Mouse (Mus musculus) heart, adult 2 months (tissue): ENCODE measurements at regions not wholly inside any gene's neighbourhood (a gene's known extent, or its start where the extent isn't known, plus 50 kb on each side); places are given as distances from the start of the nearest gene placed in this dataset.

ENCODE experiments used
- DNase-seq, 2 experiments: peaks; one replicate each; pipeline ENCODE4 v3.0.0; 2021
- H3K27ac ChIP-seq: fragments of 200-600 bp; 2 replicates; pipeline ENCODE4 v1.8.1; 2022
- H3K27me3 ChIP-seq: fragments of 200-500 bp; 2 replicates; pipeline ENCODE4 v1.6.1; 2012; ENCODE audit warnings: mild to moderate bottlenecking, low read length, inconsistent platforms, mixed read lengths; ENCODE audit not compliant: control insufficient read depth, insufficient read depth
- H3K36me3 ChIP-seq: fragments of 200-500 bp; 2 replicates; pipeline ENCODE4 v1.6.1; 2012; ENCODE audit warnings: low read length, inconsistent platforms; ENCODE audit not compliant: control insufficient read depth, insufficient read depth
- H3K4me1 ChIP-seq: fragments of 200-500 bp; 2 replicates; pipeline ENCODE4 v1.6.1; 2011; ENCODE audit warnings: low read length; ENCODE audit not compliant: control insufficient read depth, insufficient read depth
- H3K4me3 ChIP-seq: fragments of 200-600 bp; 2 replicates; pipeline ENCODE4 v1.8.1; 2022
- H3K79me2 ChIP-seq: fragments of 200-500 bp; replicated peaks from 2 replicates; pipeline ENCODE4 v1.6.1; 2012; ENCODE audit warnings: mild to moderate bottlenecking, inconsistent platforms, low read length, moderate library complexity, mixed read lengths; ENCODE audit not compliant: control insufficient read depth, insufficient read depth
- H3K9ac ChIP-seq: fragments of 200-500 bp; 2 replicates; pipeline ENCODE4 v1.6.1; 2012; ENCODE audit warnings: low read depth, mild to moderate bottlenecking, control low read depth, inconsistent platforms, low read length, mixed read lengths
- CTCF ChIP-seq: fragments of 200-600 bp; IDR thresholded peaks from 2 replicates; pipeline ENCODE4 v1.8.1; 2022; ENCODE audit warnings: antibody characterized with exemption, mild to moderate bottlenecking, moderate library complexity
- EP300 ChIP-seq: fragments of 200-500 bp; IDR thresholded peaks from 2 replicates; pipeline ENCODE4 v1.6.1; 2011; ENCODE audit warnings: low read depth, low read length, control low read depth; ENCODE audit not compliant: insufficient read depth
- POLR2A ChIP-seq: fragments of 200-500 bp; IDR thresholded peaks from 2 replicates; pipeline ENCODE4 v1.6.1; 2011; ENCODE audit warnings: mild to moderate bottlenecking, low read depth, low read length, control low read depth; ENCODE audit not compliant: insufficient read depth
- WGBS: fragments of 180-500 bp; shearing (Covaris S2); methylation state at CpG from one replicate; pipeline ENCODE4 v1.1.7; 2018; 5-methylcytosine and 5-hydroxymethylcytosine counted together
- intact Hi-C: fragments of 180-260 bp; cut with DNase I; formaldehyde crosslinking; loops from one replicate; pipeline ENCODE4 v1.15.1; 2025

DNA sequence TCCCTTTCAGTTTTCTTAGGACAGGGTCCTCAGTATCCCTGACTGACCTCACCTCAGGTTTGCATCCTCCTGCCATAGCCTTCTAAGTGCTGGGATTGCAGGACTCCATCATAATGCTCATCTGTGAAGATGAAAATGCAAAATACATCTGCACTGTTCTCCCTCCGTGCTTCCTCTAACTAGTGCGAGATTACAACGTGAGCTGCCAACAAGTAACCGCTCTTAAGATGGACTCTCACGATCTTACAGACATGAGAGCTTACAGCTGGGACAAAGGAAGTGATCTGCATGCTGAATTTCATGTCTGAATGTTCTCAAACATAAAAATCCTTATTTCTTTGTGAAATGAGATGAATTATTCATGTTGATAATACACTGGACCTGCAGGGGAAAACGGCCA lies 86.1 kb upstream of the Zc3h12c start:
- TF ChIP-seq EP300 (no peak), POLR2A (no peak), CTCF (no peak)
- no peak overlapping the region for H3K27ac ChIP-seq
- no peak overlapping the region for H3K9ac ChIP-seq
- no peak overlapping the region for H3K4me3 ChIP-seq
- intact Hi-C loops, result no loop called here
- H3K79me2 ChIP-seq, result no peaks in the 10 kb centered on the region
- WGBS, result 63% methylated on average over 6 of the region's 6 CpGs
- H3K4me1 ChIP-seq, result no peaks in the 10 kb centered on the region
- H3K27me3 ChIP-seq, result no peaks in the 10 kb centered on the region
- no peaks in the 10 kb centered on the region for H3K36me3 ChIP-seq
- DNase-seq, result no peak

DNA sequence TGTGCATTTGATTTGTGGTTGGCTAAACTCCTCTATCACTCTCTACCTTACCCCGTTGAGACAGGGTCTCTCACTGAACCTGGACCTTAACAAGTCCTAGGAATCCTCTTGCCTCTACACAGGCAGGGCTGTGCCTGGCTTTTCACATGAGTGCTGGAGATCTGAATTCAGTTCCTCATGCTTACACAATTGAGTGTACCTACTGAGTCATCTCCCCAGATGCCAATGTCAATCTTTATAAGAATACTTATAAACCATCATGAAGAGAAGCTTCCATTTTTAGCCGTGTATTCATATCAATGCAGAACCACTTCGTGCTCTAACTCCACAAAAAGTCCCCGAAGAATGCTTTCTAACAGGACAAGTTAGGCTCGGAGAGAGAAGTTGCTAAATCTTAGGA lies 83.1 kb upstream of the Zc3h12c start:
- WGBS, result 77% methylated on average over 5 of the region's 5 CpGs
- Histone ChIP-seq H3K27me3 (no peaks in the 10 kb centered on the region), H3K27ac (no peak overlapping the region), H3K4me1 (no peaks in the 10 kb centered on the region), H3K79me2 (no peaks in the 10 kb centered on the region), H3K9ac (no peak overlapping the region), H3K4me3 (no peak overlapping the region), H3K36me3 (no peaks in the 10 kb centered on the region)
- no peak for DNase-seq
- TF ChIP-seq POLR2A (no peak), CTCF (no peak), EP300 (no peak)
- intact Hi-C loops, result no loop called here

DNA sequence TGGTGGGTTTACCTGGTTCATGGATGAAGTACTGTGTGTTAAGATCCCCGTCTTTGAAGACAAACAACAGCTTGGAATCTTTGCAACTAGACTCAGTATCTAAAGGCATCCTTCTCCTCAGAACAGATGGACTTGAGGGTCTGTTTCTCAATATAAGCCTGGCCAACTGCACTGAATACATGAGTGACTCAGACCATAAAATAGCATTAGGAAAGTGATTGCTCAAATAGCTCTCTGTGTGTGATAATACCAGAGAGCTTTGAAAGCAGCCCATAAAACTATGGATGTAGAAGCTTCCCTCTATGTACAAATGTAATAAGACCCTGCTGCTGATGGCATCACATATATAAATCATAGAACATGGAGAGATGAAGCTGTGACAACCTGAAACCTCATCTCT lies 78.3 kb upstream of the Zc3h12c start:
- Histone ChIP-seq H3K9ac (no peak overlapping the region), H3K4me1 (no peaks in the 10 kb centered on the region), H3K27me3 (no peaks in the 10 kb centered on the region), H3K79me2 (no peaks in the 10 kb centered on the region), H3K36me3 (no peaks in the 10 kb centered on the region), H3K27ac (no peak overlapping the region), H3K4me3 (no peak overlapping the region)
- intact Hi-C loops, result no loop called here
- 84% methylated on average over 1 of the region's 1 CpGs for WGBS
- no peak for DNase-seq
- no peak for TF ChIP-seq CTCF
- TF ChIP-seq POLR2A, result no peak
- TF ChIP-seq EP300, result no peak

DNA sequence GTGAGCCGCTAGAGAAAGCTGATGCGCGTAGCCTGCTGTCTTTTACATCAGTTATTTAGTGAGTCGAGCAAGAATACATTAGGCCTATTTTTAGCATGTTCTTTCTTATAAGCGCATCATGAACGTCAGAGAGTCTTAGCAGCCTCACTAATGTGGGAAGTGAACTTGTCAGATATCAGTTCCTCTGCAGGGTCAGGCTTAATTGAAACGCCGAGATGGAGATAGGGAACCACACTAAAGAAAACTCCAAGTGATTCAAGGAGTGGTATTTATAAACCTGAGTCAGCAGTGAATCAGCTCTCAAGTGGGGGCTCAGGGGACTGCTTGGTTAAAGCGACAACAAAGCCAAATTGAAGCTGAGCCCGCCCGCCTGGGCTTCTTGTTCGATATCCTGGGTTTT lies 75.7 kb upstream of the Zc3h12c start:
- Histone ChIP-seq H3K27me3 (no peaks in the 10 kb centered on the region), H3K4me3 (no peak overlapping the region), H3K4me1 (no peaks in the 10 kb centered on the region), H3K27ac (no peak overlapping the region), H3K36me3 (no peaks in the 10 kb centered on the region), H3K79me2 (no peaks in the 10 kb centered on the region), H3K9ac (no peak overlapping the region)
- no peak for DNase-seq
- TF ChIP-seq CTCF, result no peak
- no peak for TF ChIP-seq POLR2A
- 42% methylated on average over 12 of the region's 12 CpGs for WGBS
- intact Hi-C loops, result no loop called here

DNA sequence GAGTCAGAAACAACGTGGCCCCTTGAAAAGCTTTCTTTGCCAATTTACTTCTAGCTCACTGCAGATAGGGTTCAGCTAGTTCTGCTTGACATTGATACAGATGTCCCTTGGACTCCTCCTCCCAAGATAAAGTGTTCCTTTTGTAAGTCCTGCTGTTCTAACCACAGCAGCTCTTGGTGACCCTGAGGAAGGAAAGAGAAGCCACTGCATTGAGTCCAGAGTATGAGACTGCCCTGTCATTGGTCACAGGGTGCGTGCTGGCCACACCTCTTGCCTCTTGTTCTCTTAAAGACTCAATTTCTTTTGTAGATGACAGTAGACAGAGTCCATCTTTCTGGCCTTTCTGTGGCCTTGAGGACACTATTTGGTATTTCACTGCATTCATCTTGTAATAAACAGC lies 74.7 kb upstream of the Zc3h12c start:
- Histone ChIP-seq H3K27ac (no peak overlapping the region), H3K79me2 (no peaks in the 10 kb centered on the region), H3K27me3 (no peaks in the 10 kb centered on the region), H3K4me1 (no peaks in the 10 kb centered on the region), H3K36me3 (no peaks in the 10 kb centered on the region), H3K4me3 (no peak overlapping the region), H3K9ac (no peak overlapping the region)
- intact Hi-C loops, result no loop called here
- DNase-seq, result no peak
- WGBS, result 80% methylated on average over 2 of the region's 2 CpGs
- no peak for TF ChIP-seq EP300
- TF ChIP-seq POLR2A, result no peak
- no peak for TF ChIP-seq CTCF

DNA sequence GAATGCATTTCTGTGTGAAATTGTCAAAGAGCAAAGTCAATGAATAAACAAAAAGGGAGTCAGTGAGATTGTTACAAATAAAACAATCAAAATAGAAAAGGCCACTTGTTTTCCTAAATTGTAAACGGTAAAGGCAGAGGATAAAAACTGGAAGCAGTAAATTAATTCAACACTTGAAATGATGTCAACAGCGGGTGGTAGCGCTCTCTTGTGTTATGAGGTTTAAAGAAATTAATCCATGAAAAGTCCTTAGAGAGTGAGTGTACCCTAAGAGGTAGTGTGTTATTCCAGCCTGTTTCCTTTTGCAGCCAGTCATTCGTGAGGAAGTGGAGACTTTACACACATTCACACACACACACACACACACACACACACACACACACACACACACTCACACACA lies 73.2 kb upstream of the Zc3h12c start:
- no peak overlapping the region for H3K27ac ChIP-seq
- H3K4me1 ChIP-seq, result no peaks in the 10 kb centered on the region
- no peak overlapping the region for H3K9ac ChIP-seq
- no peaks in the 10 kb centered on the region for H3K79me2 ChIP-seq
- no peaks in the 10 kb centered on the region for H3K36me3 ChIP-seq
- 71% methylated on average over 4 of the region's 4 CpGs for WGBS
- intact Hi-C loops, result no loop called here
- TF ChIP-seq POLR2A, result no peak
- TF ChIP-seq EP300, result no peak
- no peak for TF ChIP-seq CTCF
- no peak overlapping the region for H3K4me3 ChIP-seq
- H3K27me3 ChIP-seq, result no peaks in the 10 kb centered on the region
- no peak for DNase-seq
